Mouse (Mus musculus) G1E (cell line): ENCODE results near the gene Mrpl24. TPM values are rescaled to one million over a fixed set of nuclear protein-coding genes. Genes with fewer than 3 reads are reported as not detected.
A peak's percentile ranks its signal among the peaks of the same experiment; 100 is the strongest.

Experiments used
- ATAC-seq: 2 replicates; pipeline ENCODE4 v1.8.0; 2016; ENCODE audit warnings: mild to moderate bottlenecking; ENCODE audit not compliant: insufficient number of reproducible peaks, poor library complexity, low FRiP score, severe bottlenecking; ENCODE audit errors: extremely low read depth
- DNase-seq: peaks from one replicate; pipeline ENCODE4 v3.0.0; 2012; ENCODE audit warnings: low spot score
- H3K27me3 ChIP-seq: 2 replicates; pipeline ENCODE4 v1.6.1; 2012; ENCODE audit warnings: mild to moderate bottlenecking, low read length, inconsistent platforms; ENCODE audit not compliant: insufficient read depth
- H3K36me3 ChIP-seq: replicated peaks from 2 replicates; pipeline ENCODE3; 2012; ENCODE audit warnings: mild to moderate bottlenecking, inconsistent platforms
- H3K4me1 ChIP-seq: 2 replicates; pipeline ENCODE4 v1.6.1; 2012; ENCODE audit warnings: low read depth, low read length, inconsistent platforms, mixed read lengths; ENCODE audit not compliant: insufficient read depth
- H3K4me3 ChIP-seq: 2 replicates; pipeline ENCODE4 v1.5.1; 2012; ENCODE audit warnings: low read depth, mild to moderate bottlenecking, inconsistent platforms, low read length, moderate library complexity, mixed read lengths
- H3K9me3 ChIP-seq: replicated peaks from 2 replicates; pipeline ENCODE4 v1.6.1; 2012; ENCODE audit warnings: inconsistent platforms
- CTCF ChIP-seq: IDR thresholded peaks from 2 replicates; pipeline ENCODE4 v1.5.1; 2012; ENCODE audit warnings: low read depth, low read length, inconsistent platforms, mixed read lengths
- GATA1 ChIP-seq: IDR thresholded peaks from 2 replicates; pipeline ENCODE4 v1.6.1; 2012; ENCODE audit warnings: borderline replicate concordance, low read length, inconsistent platforms, mixed read lengths
- GATA2 ChIP-seq: IDR thresholded peaks from 2 replicates; pipeline ENCODE4 v1.6.1; 2012; ENCODE audit warnings: low read depth, low read length, inconsistent platforms, borderline replicate concordance
- POLR2AphosphoS5 ChIP-seq: IDR thresholded peaks from 2 replicates; pipeline ENCODE4 v1.6.1; 2012; ENCODE audit warnings: low read depth, low read length, inconsistent platforms; ENCODE audit not compliant: insufficient replicate concordance
- TAL1 ChIP-seq: conservative IDR thresholded peaks from 2 replicates; pipeline ENCODE4 v1.6.1; 2012; ENCODE audit warnings: low read depth, low read length, inconsistent platforms, mixed read lengths
- polyA plus RNA-seq: library from polyadenylated mRNA; stranded (reverse); fragments of >175 nt; gene quantifications from 2 replicates; pipeline ENCODE4 v1.2.3, GENCODE M21; 2012
- total RNA-seq, 2 experiments: library from RNA; stranded (forward) in 1 of 2; stranded (reverse) in 1 of 2; fragments of 200-1000 nt in 1 of 2; fragments of >200 nt in 1 of 2; fragmentation: Nextera tagmentation in 1 of 2; gene quantifications; 2 replicates each; pipeline ENCODE4 v1.2.3; 2014 to 2017

Mrpl24 gene
- total and polyA plus RNA-seq, 3 experiments, result 24.9 to 317 (median 204) TPM

GRCm38 (mm10) chr3:87920270-87920943 lies 1.1 kb downstream of the Mrpl24 start:
- peaks cover 81% of the 10 kb centered on the region for H3K36me3 ChIP-seq
- no peak for TF ChIP-seq GATA1
- TF ChIP-seq CTCF, result no peak
- TF ChIP-seq GATA2, result no peak
- TF ChIP-seq POLR2AphosphoS5, result no peak
- no peak for TF ChIP-seq TAL1
- H3K9me3 ChIP-seq, result no peaks in the 10 kb centered on the region
- peak overlapping the region; percentile 73 for H3K4me3 ChIP-seq
- no peak for ATAC-seq
- H3K4me1 ChIP-seq, result peaks cover 58% of the 10 kb centered on the region
- no peaks in the 10 kb centered on the region for H3K27me3 ChIP-seq
- DNase-seq, result no peak

- TF ChIP-seq POLR2AphosphoS5 (0 out of 2 replicates have a peak, but pooled peaks have one; percentile 18), GATA2 (no peak), GATA1 (no peak), CTCF (no peak), TAL1 (no peak)
- ATAC-seq (no peak), DNase-seq (no peak)
- Histone ChIP-seq H3K4me3 (no peak overlapping the region), H3K36me3 (peaks cover 79% of the 10 kb centered on the region), H3K4me1 (peaks cover 62% of the 10 kb centered on the region), H3K27me3 (no peaks in the 10 kb centered on the region), H3K9me3 (no peaks in the 10 kb centered on the region)
Observed at GRCm38 (mm10) chr3:87924996-87925395, 5.7 kb downstream of the Mrpl24 start.

- no peak for ATAC-seq
- DNase-seq, result no peak
- Histone ChIP-seq H3K4me1 (peaks cover 56% of the 10 kb centered on the region), H3K4me3 (no peak overlapping the region), H3K36me3 (peaks cover 75% of the 10 kb centered on the region), H3K27me3 (no peaks in the 10 kb centered on the region), H3K9me3 (no peaks in the 10 kb centered on the region)
- TF ChIP-seq CTCF (no peak), POLR2AphosphoS5 (no peak), TAL1 (no peak), GATA2 (no peak), GATA1 (no peak)
Observed at GRCm38 (mm10) chr3:87927452-87927851, 8.1 kb downstream of the Mrpl24 start.

- peaks cover 66% of the 10 kb centered on the region for H3K4me1 ChIP-seq
- no peaks in the 10 kb centered on the region for H3K27me3 ChIP-seq
- DNase-seq (peak; percentile 40), ATAC-seq (no peak)
- H3K36me3 ChIP-seq, result peaks cover 72% of the 10 kb centered on the region
- peak overlapping the region; percentile 99 for H3K4me3 ChIP-seq
- TF ChIP-seq GATA2 (no peak), GATA1 (no peak), POLR2AphosphoS5 (no peak), TAL1 (no peak), CTCF (no peak)
- no peaks in the 10 kb centered on the region for H3K9me3 ChIP-seq
Observed at GRCm38 (mm10) chr3:87929341-87930077, 10.2 kb downstream of the Mrpl24 start.

GRCm38 (mm10) chr3:87930078-87930795 lies 10.9 kb downstream of the Mrpl24 start, which contains the start of the genes Isg20l2 and Rrnad1:
Gene Isg20l2 (plus strand): TSS chr3:87930314.
Gene Rrnad1 (minus strand): TSS chr3:87930717.
- TF ChIP-seq CTCF (0 out of 2 replicates have a peak, but pooled peaks have one; percentile 8), GATA2 (no peak)
- no peaks in the 10 kb centered on the region for H3K27me3 ChIP-seq
- DNase-seq (peak; percentile 91), ATAC-seq (peak; percentile 84)
- H3K36me3 ChIP-seq, result peaks cover 72% of the 10 kb centered on the region
- H3K9me3 ChIP-seq, result no peaks in the 10 kb centered on the region
- H3K4me3 ChIP-seq, result peak within 1 kb of the TSS; percentile 99
- peaks cover 65% of the 10 kb centered on the region for H3K4me1 ChIP-seq

GRCm38 (mm10) chr3:87934026-87934425 lies 14.7 kb downstream of the Mrpl24 start:
- H3K9me3 ChIP-seq, result no peaks in the 10 kb centered on the region
- ATAC-seq, result no peak
- no peaks in the 10 kb centered on the region for H3K27me3 ChIP-seq
- TF ChIP-seq GATA1, result no peak
- TF ChIP-seq GATA2, result no peak
- TF ChIP-seq POLR2AphosphoS5, result no peak
- no peak for TF ChIP-seq CTCF
- TF ChIP-seq TAL1, result no peak
- peaks cover 61% of the 10 kb centered on the region for H3K4me1 ChIP-seq
- peaks cover 77% of the 10 kb centered on the region for H3K36me3 ChIP-seq
- no peak overlapping the region; the same call in 1 of the 2 replicates for H3K4me3 ChIP-seq
- no peak for DNase-seq
